Mouse (Mus musculus) hindbrain, embryonic 11.5 days (tissue): ENCODE data around the gene Gsto1. TPM values are rescaled to one million over a fixed set of nuclear protein-coding genes. Genes with fewer than 3 reads are reported as not detected.

Experiments used
- ATAC-seq: fragments of 200-750 bp; cut with Nextera tagmentation; 2 replicates; pipeline ENCODE4 v1.8.0; 2017; ENCODE audit warnings: mild to moderate bottlenecking, moderate TSS enrichment, moderate library complexity; ENCODE audit not compliant: low FRiP score
- DNase-seq: peaks from one replicate; pipeline ENCODE4 v3.0.0-alpha.2; 2015; ENCODE audit warnings: low spot score
- H3K27ac ChIP-seq: fragments of 300-500 bp; sonication (generic); 2 replicates; pipeline ENCODE4 v1.5.1; 2014; ENCODE audit warnings: mild to moderate bottlenecking, low read depth, low read length
- H3K27me3 ChIP-seq: fragments of 300-500 bp; sonication (generic); 2 replicates; pipeline ENCODE4 v1.6.1; 2014; ENCODE audit warnings: mild to moderate bottlenecking, low read length, moderate library complexity, mixed read lengths; ENCODE audit not compliant: control insufficient read depth, insufficient read depth
- H3K36me3 ChIP-seq: fragments of 300-500 bp; sonication (generic); 2 replicates; pipeline ENCODE4 v1.6.1; 2014; ENCODE audit warnings: mild to moderate bottlenecking, low read length, moderate library complexity, mixed read lengths; ENCODE audit not compliant: control insufficient read depth, insufficient read depth
- H3K4me1 ChIP-seq: fragments of 300-500 bp; sonication (generic); replicated peaks from 2 replicates; pipeline ENCODE4 v1.6.1; 2014; ENCODE audit warnings: low read length, mixed read lengths; ENCODE audit not compliant: control insufficient read depth, insufficient read depth
- H3K4me2 ChIP-seq: fragments of 300-500 bp; sonication (generic); replicated peaks from 2 replicates; pipeline ENCODE4 v1.6.1; 2014; ENCODE audit warnings: mild to moderate bottlenecking, low read depth, low read length
- H3K4me3 ChIP-seq: fragments of 300-500 bp; sonication (generic); 2 replicates; pipeline ENCODE4 v1.5.1; 2014; ENCODE audit warnings: low read depth, low read length
- H3K9ac ChIP-seq: fragments of 300-500 bp; sonication (generic); 2 replicates; pipeline ENCODE4 v1.6.1; 2014; ENCODE audit warnings: low read depth, low read length
- H3K9me3 ChIP-seq: fragments of 300-500 bp; sonication (generic); 2 replicates; pipeline ENCODE4 v1.6.1; 2016; ENCODE audit warnings: low read length; ENCODE audit not compliant: control insufficient read depth
- WGBS: fragments of 180-500 bp; shearing (Covaris S2); extraction: QIAGEN DNeasy Blood & Tissue Kit; methylation state at CpG from one replicate; pipeline ENCODE4 v1.1.7; 2014; 5-methylcytosine and 5-hydroxymethylcytosine counted together
- polyA plus RNA-seq: library from polyadenylated mRNA; unstranded; fragments of >200 nt; fragmentation: Nextera tagmentation; extraction: Ambion mirVana; gene quantifications from 2 replicates; pipeline ENCODE4 v1.2.1, GENCODE M21; 2014

The Gsto1 gene
- polyA plus RNA-seq, 1 experiment from 2014 or later: 116 TPM

DNA sequence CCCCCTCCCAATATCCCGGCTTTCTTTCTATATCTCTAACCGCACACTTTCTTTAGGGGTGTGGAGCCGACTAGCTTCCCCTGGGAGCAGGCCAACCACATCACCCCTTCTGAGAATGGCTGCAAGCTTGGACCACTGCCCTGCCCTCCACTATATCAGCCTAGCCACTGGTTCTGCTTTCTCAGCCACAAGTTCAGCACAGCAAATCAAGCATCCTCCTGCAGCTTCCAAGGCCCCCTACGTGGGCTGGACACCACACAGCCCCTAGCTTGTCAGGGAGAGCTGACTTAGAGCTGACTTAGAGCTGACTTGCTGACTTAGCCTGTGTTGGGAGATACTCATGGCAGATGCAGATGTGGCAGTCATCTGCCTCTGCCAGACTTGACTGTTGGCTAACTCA lies 50.3 kb downstream of the Gsto1 start:
- DNase-seq: no peak
- Histone ChIP-seq H3K27ac (no peak overlapping the region), H3K27me3 (no peaks in the 10 kb centered on the region), H3K4me2 (no peak overlapping the region), H3K9ac (no peak overlapping the region), H3K36me3 (no peaks in the 10 kb centered on the region), H3K4me1 (peaks cover 5% of the 10 kb centered on the region), H3K4me3 (no peak overlapping the region), H3K9me3 (no peaks in the 10 kb centered on the region)
- ATAC-seq: no peak
- 86% methylated on average over 4 of the region's 4 CpGs for WGBS

DNA sequence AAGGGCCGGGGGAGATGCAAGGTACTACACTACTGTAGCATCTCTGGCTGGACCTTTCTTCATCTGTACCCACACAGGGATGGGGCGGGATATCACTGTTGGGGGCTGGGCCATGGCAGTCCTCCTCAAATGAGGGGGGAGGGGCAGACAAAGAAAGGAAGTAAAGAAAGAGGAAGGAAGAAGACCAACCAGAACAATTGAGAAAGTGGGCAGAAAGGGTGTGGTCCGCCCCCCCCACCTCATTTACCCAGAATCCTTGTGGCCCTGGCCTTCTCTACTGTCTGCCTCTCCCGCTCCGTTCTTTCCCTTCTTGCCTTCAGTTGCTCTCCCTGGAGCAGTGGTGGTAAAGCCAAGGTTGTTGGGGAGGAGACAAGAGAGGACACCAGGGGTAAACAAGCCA lies 50.8 kb downstream of the Gsto1 start:
- DNase-seq: no peak
- no peak overlapping the region for H3K4me2 ChIP-seq
- no peaks in the 10 kb centered on the region for H3K27me3 ChIP-seq
- no peaks in the 10 kb centered on the region for H3K36me3 ChIP-seq
- H3K9ac ChIP-seq: no peak overlapping the region
- H3K9me3 ChIP-seq: no peaks in the 10 kb centered on the region
- H3K4me3 ChIP-seq: no peak overlapping the region
- 93% methylated on average over 5 of the region's 5 CpGs for WGBS
- no peak overlapping the region for H3K27ac ChIP-seq
- ATAC-seq: no peak
- peaks cover 5% of the 10 kb centered on the region for H3K4me1 ChIP-seq

DNA sequence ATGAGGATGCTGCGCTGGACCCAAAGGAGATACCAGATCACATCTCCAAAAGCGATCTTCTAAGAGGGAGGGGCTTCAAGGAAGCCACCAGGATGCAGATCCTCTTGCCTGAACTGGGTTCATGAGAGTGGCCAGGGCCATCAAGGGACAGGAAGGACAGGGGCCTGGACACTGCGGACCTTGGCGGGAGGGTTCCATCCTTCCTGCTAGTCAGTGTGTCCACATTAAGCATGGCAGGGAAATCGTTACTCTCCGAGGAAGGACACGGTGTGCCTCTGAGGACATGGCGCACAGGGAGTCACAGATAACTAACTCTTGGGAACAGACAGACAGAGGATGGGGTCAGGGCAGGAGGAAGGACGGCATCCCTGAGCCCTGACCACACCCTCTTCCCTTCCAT lies 52.8 kb downstream of the Gsto1 start:
- 92% methylated on average over 9 of the region's 9 CpGs for WGBS
- Histone ChIP-seq H3K4me3 (no peak overlapping the region), H3K9me3 (no peaks in the 10 kb centered on the region), H3K27ac (no peak overlapping the region), H3K4me1 (peaks cover 5% of the 10 kb centered on the region), H3K36me3 (no peaks in the 10 kb centered on the region), H3K9ac (no peak overlapping the region), H3K4me2 (no peak overlapping the region), H3K27me3 (no peaks in the 10 kb centered on the region)
- ATAC-seq: no peak
- no peak for DNase-seq

DNA sequence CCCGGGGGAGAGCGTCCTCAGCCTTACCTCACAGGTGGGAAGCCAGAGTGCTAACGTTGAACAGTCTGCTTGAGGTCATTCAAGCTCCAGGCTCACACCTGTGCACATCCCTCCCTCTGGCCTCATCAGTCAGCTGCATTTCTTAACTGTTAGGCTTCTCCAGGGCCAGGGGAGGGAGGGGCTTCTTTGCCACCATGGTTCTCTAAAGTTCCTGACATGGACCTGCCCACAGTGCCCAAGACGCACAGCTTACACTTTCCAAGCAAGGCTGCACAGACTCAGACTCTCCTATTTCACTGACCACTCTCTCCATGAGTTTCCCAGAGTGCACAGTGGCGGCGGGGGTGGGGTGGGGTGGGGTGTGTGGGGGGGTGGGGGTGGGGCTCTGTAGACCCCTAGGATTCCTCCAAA lies 54.2 kb downstream of the Gsto1 start:
- WGBS: 40% methylated on average over 6 of the region's 6 CpGs
- no peak overlapping the region for H3K4me3 ChIP-seq
- peak; percentile 60; the same call in 1 of the 2 replicates for ATAC-seq
- H3K9me3 ChIP-seq: no peaks in the 10 kb centered on the region
- H3K27ac ChIP-seq: peak overlapping the region; percentile 93
- H3K4me2 ChIP-seq: peak overlapping the region; percentile 39
- DNase-seq: peak; percentile 14
- H3K36me3 ChIP-seq: no peaks in the 10 kb centered on the region
- H3K9ac ChIP-seq: peak overlapping the region; percentile 83; the same call in 1 of the 2 replicates
- H3K27me3 ChIP-seq: no peaks in the 10 kb centered on the region
- H3K4me1 ChIP-seq: peaks cover 5% of the 10 kb centered on the region

DNA sequence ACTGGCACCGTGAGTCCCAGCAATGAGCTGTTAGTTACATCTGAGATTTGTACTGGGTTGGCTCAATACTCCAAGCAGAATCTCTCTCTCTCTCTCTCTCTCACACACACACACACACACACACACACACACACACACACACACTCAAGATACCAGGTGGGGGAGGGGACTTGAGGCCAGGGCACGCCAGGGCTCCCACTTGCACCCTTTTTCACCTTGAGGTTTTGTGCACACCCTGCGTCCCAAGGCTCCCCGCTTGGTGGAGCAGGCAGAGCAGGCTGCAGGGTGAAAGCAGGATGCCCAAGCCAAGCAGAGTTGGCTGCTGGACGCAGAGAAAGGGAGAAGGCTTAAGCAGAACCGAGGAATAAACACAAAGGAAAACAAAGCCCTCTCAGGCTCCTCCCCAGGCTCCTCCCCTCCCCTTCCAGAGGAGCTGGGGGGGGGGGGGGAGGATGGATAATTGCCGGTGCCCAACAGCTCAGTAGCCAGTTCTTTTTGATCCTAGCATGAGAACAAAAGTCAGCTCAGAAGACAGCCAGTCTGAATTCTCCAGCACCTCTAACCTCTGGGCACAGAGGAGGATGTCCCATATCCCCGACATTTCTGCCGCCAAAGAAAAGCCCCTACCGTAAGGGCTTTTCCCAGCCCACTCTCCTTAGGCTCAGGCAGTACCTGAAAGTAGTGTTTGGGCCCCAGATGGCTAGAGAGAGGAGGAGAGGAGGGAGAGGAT lies 54.8 kb downstream of the Gsto1 start:
- peak overlapping the region; percentile 24 for H3K4me3 ChIP-seq
- 4% methylated on average over 10 of the region's 10 CpGs for WGBS
- peak overlapping the region; percentile 83 for H3K9ac ChIP-seq
- peaks cover 5% of the 10 kb centered on the region for H3K4me1 ChIP-seq
- DNase-seq (peak; percentile 76), ATAC-seq (peak; percentile 84)
- H3K27me3 ChIP-seq: no peaks in the 10 kb centered on the region
- no peaks in the 10 kb centered on the region for H3K36me3 ChIP-seq
- H3K4me2 ChIP-seq: peak overlapping the region; percentile 39
- H3K9me3 ChIP-seq: no peaks in the 10 kb centered on the region
- H3K27ac ChIP-seq: peak overlapping the region; percentile 93

DNA sequence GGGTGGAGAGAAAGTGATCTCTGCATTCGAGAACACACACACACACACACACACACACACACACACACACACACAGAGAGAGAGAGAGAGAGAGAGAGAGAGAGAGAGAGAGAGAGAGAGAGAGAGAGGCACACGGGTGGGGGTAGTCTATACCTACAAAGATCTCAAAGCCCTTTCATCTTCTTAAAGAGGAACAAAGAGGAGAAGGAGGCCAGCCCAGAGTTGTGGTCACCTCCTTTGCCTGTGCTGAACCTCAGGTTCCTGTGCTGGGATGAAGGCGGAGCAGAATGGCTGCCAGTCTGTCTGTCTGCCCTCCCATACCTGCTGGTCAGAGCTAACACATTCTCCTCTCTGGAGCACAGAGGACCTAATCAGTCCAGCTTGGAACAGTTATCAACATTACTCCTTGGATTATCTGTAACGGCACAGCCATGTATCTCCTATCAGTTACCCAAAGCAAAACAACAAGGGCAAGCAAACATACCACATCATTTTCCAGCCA lies 55.4 kb downstream of the Gsto1 start:
- Histone ChIP-seq H3K4me1 (peaks cover 5% of the 10 kb centered on the region), H3K9me3 (no peaks in the 10 kb centered on the region), H3K36me3 (no peaks in the 10 kb centered on the region), H3K27me3 (no peaks in the 10 kb centered on the region), H3K27ac (peak overlapping the region; percentile 93), H3K4me3 (no peak overlapping the region), H3K4me2 (peak overlapping the region; percentile 39; the same call in 1 of the 2 replicates), H3K9ac (no peak overlapping the region; the same call in 1 of the 2 replicates)
- ATAC-seq (no peak), DNase-seq (peak; percentile 18)
- WGBS: 41% methylated on average over 4 of the region's 4 CpGs

DNA sequence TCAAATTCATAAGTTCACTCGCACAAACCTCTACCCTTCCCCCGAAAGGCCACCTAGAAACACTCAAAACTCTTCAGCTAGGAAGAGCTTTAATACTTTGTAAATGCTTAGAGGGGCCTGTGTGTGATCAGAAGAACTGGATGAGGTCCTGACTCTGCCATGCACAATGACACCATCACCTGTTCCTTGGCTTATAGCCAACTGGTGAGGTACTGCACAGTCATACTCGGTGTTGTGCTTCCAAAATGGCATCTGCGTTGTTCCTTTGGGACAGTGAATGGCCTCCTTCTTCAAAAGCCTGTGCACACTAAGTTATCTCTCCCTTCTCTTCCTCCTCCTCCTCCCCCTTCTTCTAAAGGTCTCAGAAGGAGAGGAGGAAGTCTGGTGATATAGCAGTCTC lies 56.0 kb downstream of the Gsto1 start:
- Histone ChIP-seq H3K36me3 (no peaks in the 10 kb centered on the region), H3K4me3 (no peak overlapping the region), H3K9ac (no peak overlapping the region), H3K27me3 (no peaks in the 10 kb centered on the region), H3K4me1 (peaks cover 5% of the 10 kb centered on the region), H3K9me3 (no peaks in the 10 kb centered on the region), H3K27ac (no peak overlapping the region; the same call in 1 of the 2 replicates), H3K4me2 (no peak overlapping the region)
- DNase-seq (no peak), ATAC-seq (no peak)
- WGBS: 97% methylated on average over 4 of the region's 4 CpGs

DNA sequence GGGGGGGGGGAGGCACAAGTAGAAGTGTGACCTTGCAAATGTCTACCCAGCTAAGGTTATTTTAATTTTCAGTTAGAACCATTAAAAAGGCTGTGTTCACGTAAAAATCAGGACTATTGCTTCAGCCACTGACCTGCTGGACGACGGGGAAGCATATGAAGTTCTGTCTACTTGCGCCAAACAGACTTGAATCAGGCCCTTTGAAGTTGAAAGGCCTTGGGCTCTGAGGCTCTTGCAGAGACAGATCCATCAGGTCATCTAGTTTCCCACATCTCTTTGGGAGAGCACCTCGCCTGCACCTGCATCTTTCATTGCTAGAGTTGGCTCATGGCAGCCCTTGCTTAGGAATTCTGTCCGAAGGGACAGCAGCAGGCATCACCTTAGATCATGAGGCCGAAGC lies 58.6 kb downstream of the Gsto1 start:
- no peak overlapping the region for H3K4me2 ChIP-seq
- no peaks in the 10 kb centered on the region for H3K9me3 ChIP-seq
- peaks cover 16% of the 10 kb centered on the region for H3K4me1 ChIP-seq
- WGBS: 90% methylated on average over 7 of the region's 7 CpGs
- no peak for DNase-seq
- H3K27ac ChIP-seq: no peak overlapping the region
- no peak for ATAC-seq
- no peak overlapping the region for H3K4me3 ChIP-seq
- no peak overlapping the region for H3K9ac ChIP-seq
- no peaks in the 10 kb centered on the region for H3K27me3 ChIP-seq
- H3K36me3 ChIP-seq: no peaks in the 10 kb centered on the region

DNA sequence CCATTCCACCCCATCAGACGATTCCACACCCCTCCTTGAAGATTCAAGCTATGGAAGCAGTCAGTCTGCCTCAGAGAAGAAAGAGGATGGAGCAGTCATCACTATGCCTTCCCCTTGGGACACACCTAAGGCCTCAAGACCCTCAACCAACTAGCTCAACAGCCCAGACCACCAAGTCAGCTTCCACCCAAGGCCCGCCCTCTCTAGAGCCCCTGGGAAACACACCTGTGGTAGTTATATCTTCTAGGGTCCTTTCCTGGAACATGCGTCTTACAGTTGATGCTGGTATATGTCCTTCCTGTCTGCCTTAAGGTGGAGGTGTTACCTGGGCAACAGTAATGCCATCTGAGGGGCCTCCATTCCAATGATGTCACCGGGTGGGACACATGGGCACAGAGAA lies 59.4 kb downstream of the Gsto1 start:
- peaks cover 10% of the 10 kb centered on the region for H3K4me1 ChIP-seq
- no peak overlapping the region for H3K27ac ChIP-seq
- H3K27me3 ChIP-seq: no peaks in the 10 kb centered on the region
- ATAC-seq (no peak), DNase-seq (no peak)
- H3K4me3 ChIP-seq: no peak overlapping the region
- no peaks in the 10 kb centered on the region for H3K9me3 ChIP-seq
- WGBS: 95% methylated on average over 4 of the region's 4 CpGs
- H3K9ac ChIP-seq: no peak overlapping the region
- no peak overlapping the region for H3K4me2 ChIP-seq
- H3K36me3 ChIP-seq: no peaks in the 10 kb centered on the region
